Mouse (Mus musculus) right cerebral cortex, postnatal 4 days (tissue): ENCODE measurements around the gene Crygn.

Source experiments
- DNase-seq: peaks from one replicate; pipeline ENCODE4 v3.0.0-alpha.2; 2022

The Crygn gene

DNA sequence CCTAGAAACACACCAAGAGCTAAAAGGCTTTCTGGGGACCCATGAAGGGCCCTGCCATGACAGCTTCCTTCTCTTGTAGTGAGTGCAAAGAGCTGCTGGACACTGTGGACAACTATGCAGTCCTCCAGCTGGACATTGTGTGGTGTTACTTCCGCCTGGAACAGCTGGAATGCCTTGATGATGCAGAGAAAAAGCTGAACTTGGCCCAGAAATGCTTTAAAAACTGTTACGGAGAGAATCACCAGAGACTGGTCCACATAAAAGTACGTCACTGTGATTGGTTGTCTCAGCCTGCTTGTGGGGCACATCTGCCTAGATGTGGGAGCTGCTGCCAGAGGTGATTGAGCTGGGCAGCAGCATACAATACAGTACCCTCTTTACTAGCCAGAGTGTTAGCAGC, 56.5 kb downstream of the Crygn start:
- DNase-seq, result no peak
